ENCODE assay signal across 7 mouse cellular contexts in the genomic region with DNA sequence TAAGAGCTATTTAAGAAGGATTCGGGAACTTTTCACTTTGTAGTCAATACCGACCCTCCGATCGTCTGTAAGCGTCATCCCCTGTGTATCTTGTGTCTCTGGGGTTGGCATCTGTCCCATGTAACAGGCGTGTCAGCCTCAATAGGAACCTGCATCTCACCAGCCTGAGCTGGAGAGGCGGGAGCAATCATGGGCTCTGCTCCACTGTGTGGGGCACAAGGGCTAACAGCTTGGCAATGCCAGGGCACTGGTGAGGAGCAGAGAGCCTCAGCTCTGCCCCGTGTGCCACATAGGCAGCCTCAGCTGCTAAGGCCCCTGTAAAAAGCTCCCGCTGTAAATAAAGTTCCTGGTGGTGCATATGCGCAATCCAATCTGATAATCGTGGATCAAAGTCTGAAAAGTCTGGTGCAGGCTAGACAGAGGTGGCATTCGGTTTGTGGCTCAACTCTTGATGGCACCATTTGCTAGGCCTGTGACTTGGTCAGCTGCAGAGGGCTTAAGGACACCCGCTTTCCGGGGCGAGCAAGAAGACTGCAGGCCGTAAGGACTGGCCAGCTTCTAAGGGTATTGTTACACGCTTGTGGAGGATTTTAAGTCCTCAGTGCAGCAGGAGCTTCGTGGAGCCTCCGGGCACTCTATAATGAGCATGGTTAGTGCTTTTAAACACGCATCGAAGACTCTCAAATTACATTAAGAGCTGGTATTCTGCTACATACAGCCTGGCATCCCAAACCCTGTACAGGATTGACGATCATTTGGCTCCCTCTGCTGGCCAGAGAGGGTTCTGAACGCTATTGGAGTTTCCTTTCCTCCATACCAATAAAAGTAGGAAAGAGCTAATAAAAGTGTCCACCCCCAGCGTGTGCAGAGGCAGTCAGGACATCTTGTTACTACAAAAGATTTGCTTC. TPM values are rescaled to one million over a fixed set of nuclear protein-coding genes. Genes with fewer than 3 reads are reported as not detected.
DNase-seq lines count a peak whose midpoint lies in the region; ATAC-seq and TF ChIP-seq lines count a peak whose summit lies in the region.

No protein-coding gene starts in this region.

- ATAC-seq in intestine, embryonic 14.5 days (replicated peaks; ENCODE audit: low FRiP score, low TSS enrichment, low read depth), result peak; percentile 66
- peak; percentile 71 for ATAC-seq in midbrain, embryonic 11.5 days (ENCODE audit: low FRiP score)

- peak; percentile 66; the same call in 1 of the 2 replicates for TF ChIP-seq CTCF in small intestine, adult 2 months (IDR thresholded peaks at IDR 0.05; ENCODE audit: extremely low read depth, insufficient read length, insufficient replicate concordance, low read depth, low read length)

- TF ChIP-seq POLR2A in small intestine, adult 2 months (IDR thresholded peaks at IDR 0.05; ENCODE audit: low read depth, low read length), result no peak

- 0 out of 2 replicates have a peak overlapping the region, but pooled peaks have one; percentile 16 for H3K9ac ChIP-seq in intestine, embryonic 14.5 days (ENCODE audit: low read length)
- peak overlapping the region; percentile 28; the same call in 1 of the 2 replicates for H3K9ac ChIP-seq in midbrain, embryonic 11.5 days (ENCODE audit: low read length)

- 49% methylated on average over 24 of the region's 24 CpGs for WGBS in intestine, embryonic 14.5 days
- 55% methylated on average over 24 of the region's 24 CpGs for WGBS in midbrain, embryonic 11.5 days
- 22% methylated on average over 24 of the region's 24 CpGs for WGBS in small intestine, adult 2 months

- DNase-seq in adrenal gland, adult (ENCODE audit: inconsistent age in 2 of 2, low spot score in 1 of 2), result peak; percentile 75 to 93
- peak; percentile 95 for DNase-seq in embryo, embryonic 10 days (ENCODE audit: low spot score)
- peak; percentile 75 for DNase-seq in gastrocnemius, postnatal 14 days
- DNase-seq in intestine, embryonic 14.5 days (ENCODE audit: low spot score), result peak; percentile 98
- DNase-seq in left cerebral cortex, postnatal 10 days (ENCODE audit: extremely low spot score in 1 of 2, low spot score in 2 of 2), result peak; percentile 83
- peak; percentile 99 for DNase-seq in midbrain, embryonic 11.5 days (ENCODE audit: low spot score, missing footprints)

- H3K9me3 ChIP-seq in intestine, embryonic 14.5 days (ENCODE audit: control insufficient read depth, low read length), result no peaks in the 10 kb centered on the region
- no peaks in the 10 kb centered on the region for H3K9me3 ChIP-seq in midbrain, embryonic 11.5 days (ENCODE audit: control insufficient read depth, low read length)

- H3K27ac ChIP-seq in intestine, embryonic 14.5 days (ENCODE audit: low read depth), result peak overlapping the region; percentile 60
- no peak overlapping the region for H3K27ac ChIP-seq in midbrain, embryonic 11.5 days (ENCODE audit: low read depth, low read length)
- H3K27ac ChIP-seq in small intestine, adult 2 months (ENCODE audit: insufficient read depth, low read depth, low read length), result no peak overlapping the region

- intact Hi-C loops in gastrocnemius, postnatal 14 days (cut with DNase I; ENCODE audit: low total_unique reads), result loop anchor here (2.0 to 10.0 kb wide), 3 partner anchors 108 to 516 kb away; partner anchors contain the start of gene Cog1
- intact Hi-C loops in left cerebral cortex, postnatal 10 days (cut with DNase I), result loop anchor here (1.0 kb wide), 1 partner anchor 108 kb away; no protein-coding TSS in a partner anchor

- no peaks in the 10 kb centered on the region for H3K36me3 ChIP-seq in intestine, embryonic 14.5 days (ENCODE audit: control insufficient read depth, insufficient read depth, low read length)
- H3K36me3 ChIP-seq in midbrain, embryonic 11.5 days (ENCODE audit: control insufficient read depth, insufficient read depth, low read length), result no peaks in the 10 kb centered on the region
- no peaks in the 10 kb centered on the region for H3K36me3 ChIP-seq in small intestine, adult 2 months (ENCODE audit: control insufficient read depth, insufficient read depth, low read length)

- peak overlapping the region; percentile 33 for H3K4me2 ChIP-seq in intestine, embryonic 14.5 days (ENCODE audit: low read length)
- no peak overlapping the region for H3K4me2 ChIP-seq in midbrain, embryonic 11.5 days

- no peaks in the 10 kb centered on the region for H3K27me3 ChIP-seq in intestine, embryonic 14.5 days (replicated peaks; ENCODE audit: control insufficient read depth, insufficient read depth, low read length)
- 0 out of 2 replicates have a peak, but pooled peaks cover 2% of the 10 kb centered on the region for H3K27me3 ChIP-seq in midbrain, embryonic 11.5 days (ENCODE audit: control insufficient read depth, insufficient read depth, low read length)
- no peaks in the 10 kb centered on the region for H3K27me3 ChIP-seq in small intestine, adult 2 months (ENCODE audit: control insufficient read depth, insufficient read depth, low read length)

- H3K4me1 ChIP-seq in intestine, embryonic 14.5 days (replicated peaks; ENCODE audit: control insufficient read depth, insufficient read depth, low read length), result peaks cover 18% of the 10 kb centered on the region
- peaks cover 13% of the 10 kb centered on the region for H3K4me1 ChIP-seq in midbrain, embryonic 11.5 days (ENCODE audit: control insufficient read depth, insufficient read depth, low read length)
- H3K4me1 ChIP-seq in small intestine, adult 2 months (ENCODE audit: control insufficient read depth, insufficient read depth, insufficient read length, low read length), result peaks cover 7% of the 10 kb centered on the region

- H3K4me3 ChIP-seq in intestine, embryonic 14.5 days (ENCODE audit: low read depth, low read length), result no peak overlapping the region
- H3K4me3 ChIP-seq in midbrain, embryonic 11.5 days (ENCODE audit: low read depth, low read length), result no peak overlapping the region
- H3K4me3 ChIP-seq in small intestine, adult 2 months (ENCODE audit: low read depth, low read length), result peak overlapping the region; percentile 18; the same call in 1 of the 2 replicates

RNA-seq across cellular contexts. Expression of gene Cdc42ep4, which starts 59.2 kb away (rescaled TPM):
- 10 to 100 TPM; 15.7 to 16.2 TPM for total RNA-seq in gastrocnemius, postnatal 14 days (2021)
- polyA plus RNA-seq in intestine, embryonic 14.5 days (2014; fragmentation: Nextera tagmentation; extraction: Ambion mirVana), result 46.8 and 52.0 TPM in 2 replicates
- total RNA-seq in left cerebral cortex, postnatal 10 days (2021), result 10 to 100 TPM; 28.1 to 33.8 TPM
- 54.6 and 60.4 TPM in 2 replicates for polyA plus RNA-seq in midbrain, embryonic 11.5 days (2014; fragmentation: Nextera tagmentation; extraction: Ambion mirVana)
- 22.9 and 41.4 TPM in 2 replicates for polyA plus RNA-seq in small intestine, adult 2 months (2012; rRNA removed)
